Mouse (Mus musculus) ES-E14 (cell line): ENCODE measurements at regions not wholly inside any gene's neighbourhood (a gene's known extent, or its start where the extent isn't known, plus 50 kb on each side); places are given as distances from the start of the nearest gene placed in this dataset.
"Not testable (repeated sequence)": the region's sequence is repeated elsewhere in the genome, so short reads cannot be mapped to it uniquely, and the experiment has no call there.

Source experiments
- DNase-seq: peaks from one replicate; pipeline ENCODE4 v3.0.0-alpha.2; 2013; ENCODE audit warnings: low read depth, low spot score
- H3K27ac ChIP-seq: 2 replicates; pipeline ENCODE4 v1.5.1; 2012; ENCODE audit warnings: low read depth, mild to moderate bottlenecking, low read length, moderate library complexity, mixed read lengths; ENCODE audit not compliant: poor library complexity, insufficient read depth, severe bottlenecking
- H3K36me3 ChIP-seq: 2 replicates; pipeline ENCODE4 v1.6.1; 2012; ENCODE audit warnings: mild to moderate bottlenecking, low read length, moderate library complexity, mixed read lengths; ENCODE audit not compliant: control insufficient read depth, poor library complexity, insufficient read depth, severe bottlenecking
- H3K4me1 ChIP-seq, 2 experiments: fragments of 150-350 bp in 1 of 2; sonication (generic) in 1 of 2; 2 replicates each; pipeline ENCODE4 v1.6.1; 2012; ENCODE audit warnings: low read length in 2 of 2, mild to moderate bottlenecking in 1 of 2, mixed read lengths in 1 of 2; ENCODE audit not compliant: control insufficient read depth in 2 of 2, insufficient read depth in 2 of 2, poor library complexity in 1 of 2
- H3K4me3 ChIP-seq, 2 experiments: fragments of 150-350 bp in 1 of 2; sonication (generic) in 1 of 2; 2 replicates each; pipeline ENCODE4 v1.5.1; 2012; ENCODE audit warnings: low read length in 2 of 2, low read depth in 1 of 2, mild to moderate bottlenecking in 1 of 2, mixed read lengths in 1 of 2; ENCODE audit not compliant: insufficient read depth in 1 of 2, poor library complexity in 1 of 2, severe bottlenecking in 1 of 2
- H3K9ac ChIP-seq: 2 replicates; pipeline ENCODE4 v1.6.1; 2012; ENCODE audit warnings: low read depth, mild to moderate bottlenecking, low read length, mixed read lengths; ENCODE audit not compliant: poor library complexity, insufficient read depth, severe bottlenecking
- H3K9me3 ChIP-seq: fragments of 150-350 bp; sonication (generic); 2 replicates; pipeline ENCODE4 v1.6.1; 2012; ENCODE audit warnings: low read depth, mild to moderate bottlenecking, low read length; ENCODE audit not compliant: control insufficient read depth, insufficient read depth
- CHD2 ChIP-seq: IDR thresholded peaks from 2 replicates; pipeline ENCODE4 v1.6.1; 2014; ENCODE audit warnings: mild to moderate bottlenecking, low read depth, low read length, inconsistent platforms
- HCFC1 ChIP-seq: IDR thresholded peaks from 2 replicates; pipeline ENCODE4 v1.6.1; 2012; ENCODE audit warnings: low read length, inconsistent platforms, borderline replicate concordance; ENCODE audit not compliant: insufficient read depth
- MAFK ChIP-seq: IDR thresholded peaks from 2 replicates; pipeline ENCODE4 v1.6.1; 2014; ENCODE audit warnings: mild to moderate bottlenecking, low read depth, low read length, inconsistent platforms; ENCODE audit not compliant: insufficient read depth
- ZC3H11A ChIP-seq: IDR thresholded peaks from 2 replicates; pipeline ENCODE4 v1.6.1; 2012; ENCODE audit warnings: low read depth, mild to moderate bottlenecking, inconsistent platforms, low read length, borderline replicate concordance
- ZNF384 ChIP-seq: IDR thresholded peaks from 2 replicates; pipeline ENCODE4 v1.6.1; 2012; ENCODE audit warnings: low read depth, low read length, inconsistent platforms
- in situ Hi-C, 2 experiments: fragments of 600-800 bp; cut with MboI; formaldehyde crosslinking; loops; one replicate each; pipeline ENCODE4 v1.15.1; 2025; ENCODE audit warnings: low sequenced_read_pairs in 2 of 2, inconsistent platforms in 1 of 2; ENCODE audit not compliant: unreplicated experiment in 2 of 2

GRCm38 (mm10) chr8:86254680-86255079, 325.8 kb downstream of the Abcc12 start:
- in situ Hi-C loops: no loop called here
- no peaks in the 10 kb centered on the region for H3K36me3 ChIP-seq
- no peak overlapping the region for H3K27ac ChIP-seq
- H3K4me3 ChIP-seq: no peak overlapping the region
- H3K9ac ChIP-seq: no peak overlapping the region
- DNase-seq: no peak
- H3K9me3 ChIP-seq: no peaks in the 10 kb centered on the region
- TF ChIP-seq CHD2: no peak
- no peak for TF ChIP-seq HCFC1
- TF ChIP-seq ZC3H11A: no peak
- TF ChIP-seq MAFK: no peak
- TF ChIP-seq ZNF384: no peak
- no peaks in the 10 kb centered on the region for H3K4me1 ChIP-seq

DNA sequence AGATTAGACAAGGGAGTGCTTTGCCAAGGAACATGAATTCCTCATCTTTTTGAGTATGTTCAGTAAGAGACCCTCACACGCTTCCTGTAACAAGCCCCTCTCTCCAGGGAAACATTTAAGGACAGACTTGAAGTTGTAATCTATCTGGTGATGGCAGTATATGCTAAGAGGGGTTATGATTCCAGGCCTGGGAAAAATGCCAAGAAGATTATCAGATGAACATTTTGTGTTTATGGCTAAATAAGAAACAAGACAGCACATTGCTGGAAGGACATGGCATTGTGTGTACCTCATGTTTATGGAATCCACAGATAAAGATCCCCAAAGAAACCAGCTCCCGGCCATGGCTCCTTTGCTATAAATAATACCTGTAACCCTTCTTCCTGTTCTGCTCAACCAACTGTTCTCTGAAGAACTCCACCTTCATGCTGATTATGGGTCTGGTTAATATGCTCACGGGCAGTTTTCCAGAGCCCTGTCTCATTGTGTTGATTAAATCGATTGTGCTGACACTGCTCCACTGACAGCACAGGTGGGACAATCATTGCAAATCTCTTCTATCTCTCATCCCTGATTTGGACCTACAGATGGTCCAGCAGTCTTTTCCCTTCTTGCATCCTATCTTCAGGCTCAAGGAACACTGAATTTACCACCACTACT, 327.7 kb downstream of the Abcc12 start:
- Histone ChIP-seq H3K36me3 (no peaks in the 10 kb centered on the region), H3K27ac (no peak overlapping the region), H3K9ac (no peak overlapping the region), H3K4me3 (no peak overlapping the region), H3K4me1 (no peaks in the 10 kb centered on the region), H3K9me3 (no peaks in the 10 kb centered on the region)
- TF ChIP-seq HCFC1 (no peak), ZNF384 (no peak), MAFK (no peak), ZC3H11A (no peak), CHD2 (no peak)
- in situ Hi-C loops: no loop called here
- DNase-seq: no peak

GRCm38 (mm10) chr8:86234696-86235095, 345.8 kb downstream of the Abcc12 start:
- TF ChIP-seq ZC3H11A (no peak), CHD2 (no peak), ZNF384 (no peak), MAFK (no peak), HCFC1 (no peak)
- in situ Hi-C loops: no loop called here
- no peak for DNase-seq
- no peak overlapping the region for H3K4me3 ChIP-seq
- H3K9ac ChIP-seq: no peak overlapping the region
- no peaks in the 10 kb centered on the region for H3K4me1 ChIP-seq
- H3K27ac ChIP-seq: no peak overlapping the region
- no peaks in the 10 kb centered on the region for H3K9me3 ChIP-seq
- H3K36me3 ChIP-seq: no peaks in the 10 kb centered on the region

GRCm38 (mm10) chr8:86231994-86232393, 348.5 kb downstream of the Abcc12 start:
- H3K36me3 ChIP-seq, DNase-seq, H3K27ac ChIP-seq, in situ Hi-C loops, H3K9me3 ChIP-seq, H3K9ac ChIP-seq, H3K4me3 ChIP-seq, H3K4me1 ChIP-seq: not testable (repeated sequence)

- TF ChIP-seq ZNF384: no peak
- no peak for TF ChIP-seq CHD2
- TF ChIP-seq ZC3H11A: no peak
- no peak for TF ChIP-seq HCFC1
- TF ChIP-seq MAFK: no peak
- Histone ChIP-seq H3K9me3 (no peaks in the 10 kb centered on the region), H3K9ac (no peak overlapping the region), H3K36me3 (no peaks in the 10 kb centered on the region), H3K27ac (no peak overlapping the region), H3K4me3 (no peak overlapping the region), H3K4me1 (no peaks in the 10 kb centered on the region)
- in situ Hi-C loops: no loop called here
- DNase-seq: no peak
Measured at GRCm38 (mm10) chr8:86224851-86225250, 355.6 kb downstream of the Abcc12 start.
